Mouse (Mus musculus): ENCODE measurements around the gene 4930467E23Rik. TPM values are rescaled to one million over a fixed set of nuclear protein-coding genes. Genes with fewer than 3 reads are reported as not detected.
"Not testable (repeated sequence)": the region's sequence is repeated elsewhere in the genome, so short reads cannot be mapped to it uniquely, and the experiment has no call there.

4930467E23Rik gene
- total and polyA plus RNA-seq, 3 experiments: not detected

- DNase-seq (ENCODE audit: extremely low read depth); H3K4me1 ChIP-seq (ENCODE audit: control insufficient read depth in 1 of 2, insufficient read depth in 2 of 2); in situ Hi-C loops (cut with MboI; ENCODE audit: low pct_ligation_motif_present, low pct_unique_long_range_greater_than_20kb, low sequenced_read_pairs); dilution Hi-C loops (cut with MboI; ENCODE audit: extremely low pct_ligation_motif_present, extremely low pct_unique_long_range_greater_than_20kb, low sequenced_read_pairs); H3K4me3 ChIP-seq (replicated peaks in 1 of 3; ENCODE audit: low read depth in 2 of 3, low read length in 2 of 3, poor library complexity in 1 of 3); H3K9me3 ChIP-seq (replicated peaks; ENCODE audit: low read length); H3K27ac ChIP-seq (ENCODE audit: insufficient read depth, low read depth); H3K4me2 ChIP-seq (ENCODE audit: insufficient read depth, low read depth, poor library complexity, severe bottlenecking); H3K27me3 ChIP-seq (replicated peaks); H3K9ac ChIP-seq (ENCODE audit: insufficient read depth, low read depth); H3K36me3 ChIP-seq (replicated peaks in 1 of 2; ENCODE audit: control insufficient read depth in 1 of 2, insufficient read depth in 1 of 2, low read length in 1 of 2); H3K79me2 ChIP-seq (replicated peaks; ENCODE audit: control insufficient read depth, extremely low read depth, insufficient read depth, poor library complexity, severe bottlenecking): not testable (repeated sequence)
These were observed 4.5 kb upstream of the 4930467E23Rik start for GRCm38 (mm10) chr8:19724871-19725270.

- DNase-seq (ENCODE audit: extremely low read depth); H3K4me3 ChIP-seq (replicated peaks in 1 of 3; ENCODE audit: low read depth in 2 of 3, low read length in 2 of 3, poor library complexity in 1 of 3); H3K4me2 ChIP-seq (ENCODE audit: insufficient read depth, low read depth, poor library complexity, severe bottlenecking); in situ Hi-C loops (cut with MboI; ENCODE audit: low pct_ligation_motif_present, low pct_unique_long_range_greater_than_20kb, low sequenced_read_pairs); H3K27me3 ChIP-seq (replicated peaks); H3K36me3 ChIP-seq (replicated peaks in 1 of 2; ENCODE audit: control insufficient read depth in 1 of 2, insufficient read depth in 1 of 2, low read length in 1 of 2); H3K79me2 ChIP-seq (replicated peaks; ENCODE audit: control insufficient read depth, extremely low read depth, insufficient read depth, poor library complexity, severe bottlenecking); H3K27ac ChIP-seq (ENCODE audit: insufficient read depth, low read depth); H3K9ac ChIP-seq (ENCODE audit: insufficient read depth, low read depth); H3K4me1 ChIP-seq (ENCODE audit: control insufficient read depth in 1 of 2, insufficient read depth in 2 of 2); H3K9me3 ChIP-seq (replicated peaks; ENCODE audit: low read length); dilution Hi-C loops (cut with MboI; ENCODE audit: extremely low pct_ligation_motif_present, extremely low pct_unique_long_range_greater_than_20kb, low sequenced_read_pairs): not testable (repeated sequence)
These were observed 22.4 kb downstream of the 4930467E23Rik start for GRCm38 (mm10) chr8:19751773-19752172.

GRCm38 (mm10) chr8:19754178-19754577 is 24.8 kb downstream of the 4930467E23Rik start:
- H3K9me3 ChIP-seq (replicated peaks; ENCODE audit: low read length); H3K36me3 ChIP-seq (replicated peaks in 1 of 2; ENCODE audit: control insufficient read depth in 1 of 2, insufficient read depth in 1 of 2, low read length in 1 of 2); H3K4me2 ChIP-seq (ENCODE audit: insufficient read depth, low read depth, poor library complexity, severe bottlenecking); H3K4me3 ChIP-seq (replicated peaks in 1 of 3; ENCODE audit: low read depth in 2 of 3, low read length in 2 of 3, poor library complexity in 1 of 3); H3K27me3 ChIP-seq (replicated peaks); DNase-seq (ENCODE audit: extremely low read depth); H3K27ac ChIP-seq (ENCODE audit: insufficient read depth, low read depth); in situ Hi-C loops (cut with MboI; ENCODE audit: low pct_ligation_motif_present, low pct_unique_long_range_greater_than_20kb, low sequenced_read_pairs); H3K79me2 ChIP-seq (replicated peaks; ENCODE audit: control insufficient read depth, extremely low read depth, insufficient read depth, poor library complexity, severe bottlenecking); H3K9ac ChIP-seq (ENCODE audit: insufficient read depth, low read depth); dilution Hi-C loops (cut with MboI; ENCODE audit: extremely low pct_ligation_motif_present, extremely low pct_unique_long_range_greater_than_20kb, low sequenced_read_pairs); H3K4me1 ChIP-seq (ENCODE audit: control insufficient read depth in 1 of 2, insufficient read depth in 2 of 2): not testable (repeated sequence)

- H3K79me2 ChIP-seq (replicated peaks; ENCODE audit: control insufficient read depth, extremely low read depth, insufficient read depth, poor library complexity, severe bottlenecking); H3K4me2 ChIP-seq (ENCODE audit: insufficient read depth, low read depth, poor library complexity, severe bottlenecking); H3K4me1 ChIP-seq (ENCODE audit: control insufficient read depth in 1 of 2, insufficient read depth in 2 of 2); H3K27ac ChIP-seq (ENCODE audit: insufficient read depth, low read depth); DNase-seq (ENCODE audit: extremely low read depth); H3K9me3 ChIP-seq (replicated peaks; ENCODE audit: low read length); dilution Hi-C loops (cut with MboI; ENCODE audit: extremely low pct_ligation_motif_present, extremely low pct_unique_long_range_greater_than_20kb, low sequenced_read_pairs); H3K4me3 ChIP-seq (replicated peaks in 1 of 3; ENCODE audit: low read depth in 2 of 3, low read length in 2 of 3, poor library complexity in 1 of 3); in situ Hi-C loops (cut with MboI; ENCODE audit: low pct_ligation_motif_present, low pct_unique_long_range_greater_than_20kb, low sequenced_read_pairs); H3K36me3 ChIP-seq (replicated peaks in 1 of 2; ENCODE audit: control insufficient read depth in 1 of 2, insufficient read depth in 1 of 2, low read length in 1 of 2); H3K9ac ChIP-seq (ENCODE audit: insufficient read depth, low read depth); H3K27me3 ChIP-seq (replicated peaks): not testable (repeated sequence)
These were observed 25.6 kb downstream of the 4930467E23Rik start for GRCm38 (mm10) chr8:19754961-19755360.

GRCm38 (mm10) chr8:19761660-19762059 is 32.3 kb downstream of the 4930467E23Rik start:
- H3K27ac ChIP-seq (ENCODE audit: insufficient read depth, low read depth); H3K36me3 ChIP-seq (replicated peaks in 1 of 2; ENCODE audit: control insufficient read depth in 1 of 2, insufficient read depth in 1 of 2, low read length in 1 of 2); H3K27me3 ChIP-seq (replicated peaks); in situ Hi-C loops (cut with MboI; ENCODE audit: low pct_ligation_motif_present, low pct_unique_long_range_greater_than_20kb, low sequenced_read_pairs); H3K4me1 ChIP-seq (ENCODE audit: control insufficient read depth in 1 of 2, insufficient read depth in 2 of 2); DNase-seq (ENCODE audit: extremely low read depth); H3K4me2 ChIP-seq (ENCODE audit: insufficient read depth, low read depth, poor library complexity, severe bottlenecking); dilution Hi-C loops (cut with MboI; ENCODE audit: extremely low pct_ligation_motif_present, extremely low pct_unique_long_range_greater_than_20kb, low sequenced_read_pairs); H3K9ac ChIP-seq (ENCODE audit: insufficient read depth, low read depth); H3K9me3 ChIP-seq (replicated peaks; ENCODE audit: low read length); H3K4me3 ChIP-seq (replicated peaks in 1 of 3; ENCODE audit: low read depth in 2 of 3, low read length in 2 of 3, poor library complexity in 1 of 3); H3K79me2 ChIP-seq (replicated peaks; ENCODE audit: control insufficient read depth, extremely low read depth, insufficient read depth, poor library complexity, severe bottlenecking): not testable (repeated sequence)

- H3K36me3 ChIP-seq (replicated peaks in 1 of 2; ENCODE audit: control insufficient read depth in 1 of 2, insufficient read depth in 1 of 2, low read length in 1 of 2); dilution Hi-C loops (cut with MboI; ENCODE audit: extremely low pct_ligation_motif_present, extremely low pct_unique_long_range_greater_than_20kb, low sequenced_read_pairs); H3K4me2 ChIP-seq (ENCODE audit: insufficient read depth, low read depth, poor library complexity, severe bottlenecking); H3K9me3 ChIP-seq (replicated peaks; ENCODE audit: low read length); H3K4me1 ChIP-seq (ENCODE audit: control insufficient read depth in 1 of 2, insufficient read depth in 2 of 2); H3K9ac ChIP-seq (ENCODE audit: insufficient read depth, low read depth); H3K4me3 ChIP-seq (replicated peaks in 1 of 3; ENCODE audit: low read depth in 2 of 3, low read length in 2 of 3, poor library complexity in 1 of 3); H3K27ac ChIP-seq (ENCODE audit: insufficient read depth, low read depth); in situ Hi-C loops (cut with MboI; ENCODE audit: low pct_ligation_motif_present, low pct_unique_long_range_greater_than_20kb, low sequenced_read_pairs); H3K79me2 ChIP-seq (replicated peaks; ENCODE audit: control insufficient read depth, extremely low read depth, insufficient read depth, poor library complexity, severe bottlenecking); H3K27me3 ChIP-seq (replicated peaks); DNase-seq (ENCODE audit: extremely low read depth): not testable (repeated sequence)
These were observed 33.6 kb downstream of the 4930467E23Rik start for GRCm38 (mm10) chr8:19762860-19763592.
